In the genomic region with DNA sequence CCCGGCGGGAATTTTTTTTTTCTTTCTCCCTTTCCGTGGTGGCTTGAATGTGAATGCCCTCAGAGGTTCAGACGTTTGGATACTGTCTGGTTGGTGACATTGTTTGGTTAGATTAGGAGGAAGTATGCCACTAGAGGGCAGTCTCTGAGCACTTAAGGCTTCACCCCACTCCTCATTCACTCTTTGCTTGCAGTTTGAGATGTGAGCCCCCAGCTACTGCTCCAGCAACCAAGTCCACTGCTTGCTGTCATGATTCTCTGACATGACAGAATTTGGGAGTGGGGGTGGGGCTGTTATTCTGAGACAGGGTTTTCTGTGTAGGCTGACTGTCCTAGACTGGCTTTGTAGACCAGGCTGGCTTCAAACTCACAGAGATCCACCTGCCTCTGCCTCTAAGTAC, we compare ENCODE assay signal across 8 mouse cellular contexts. TPM values are rescaled to one million over a fixed set of nuclear protein-coding genes. Genes with fewer than 3 reads are reported as not detected.
DNase-seq lines count a peak whose midpoint lies in the region; ATAC-seq and TF ChIP-seq lines count a peak whose summit lies in the region.
"Had no signal": no experiment of that assay in that cellular context is flagged by ENCODE, and none has a peak within 500 bp of the region (broad histone marks: within the 10 kb centered on the region; RNA-seq: fewer than 3 reads in every experiment).

No protein-coding gene starts in this region.

- H3K4me3 ChIP-seq in kidney, embryonic 16.5 days (ENCODE audit: low read length): no peak overlapping the region
- H3K4me3 ChIP-seq in CH12.LX (replicated peaks in 1 of 3; ENCODE audit: low read depth in 2 of 3, low read length in 2 of 3, poor library complexity in 1 of 3): no peak overlapping the region
- H3K4me3 ChIP-seq: heart, embryonic 13.5 days had no signal

- dilution Hi-C loops in CH12.LX (cut with MboI; ENCODE audit: extremely low pct_ligation_motif_present, extremely low pct_unique_long_range_greater_than_20kb, low sequenced_read_pairs): no loop called here

- 6% methylated on average over 4 of the region's 4 CpGs for WGBS in kidney, embryonic 16.5 days

- no peak overlapping the region for H3K9ac ChIP-seq in kidney, embryonic 16.5 days (replicated peaks; ENCODE audit: low read length)
- no peak overlapping the region for H3K9ac ChIP-seq in CH12.LX (ENCODE audit: insufficient read depth, low read depth)
- H3K9ac ChIP-seq: heart, embryonic 13.5 days had no signal

- H3K27me3 ChIP-seq in kidney, embryonic 16.5 days (ENCODE audit: insufficient read depth, low read length): no peaks in the 10 kb centered on the region
- no peaks in the 10 kb centered on the region for H3K27me3 ChIP-seq in CH12.LX (replicated peaks)

- no peaks in the 10 kb centered on the region for H3K9me3 ChIP-seq in kidney, embryonic 16.5 days (ENCODE audit: low read length)
- H3K9me3 ChIP-seq in CH12.LX (replicated peaks; ENCODE audit: low read length): no peaks in the 10 kb centered on the region
- H3K9me3 ChIP-seq: heart, embryonic 13.5 days had no signal

- H3K27ac ChIP-seq in kidney, embryonic 16.5 days (ENCODE audit: low read length): no peak overlapping the region
- H3K27ac ChIP-seq in CH12.LX (ENCODE audit: insufficient read depth, low read depth): no peak overlapping the region
- H3K27ac ChIP-seq: heart, embryonic 13.5 days had no signal

- H3K4me2 ChIP-seq in kidney, embryonic 16.5 days (replicated peaks; ENCODE audit: low read depth, low read length): no peak overlapping the region
- no peak overlapping the region for H3K4me2 ChIP-seq in CH12.LX (ENCODE audit: insufficient read depth, low read depth, poor library complexity, severe bottlenecking)
- H3K4me2 ChIP-seq: heart, embryonic 13.5 days had no signal

- peak; percentile 53 for DNase-seq in kidney, postnatal 14 days
- DNase-seq in CH12.LX (ENCODE audit: extremely low read depth) (peak; percentile 53), NIH3T3 (ENCODE audit: low read depth) (peak; percentile 73)
- peak; percentile 66 for DNase-seq in induced T-regulatory cell, adult 2 months (ENCODE audit: low read depth)
- no peak for DNase-seq in adrenal gland, postnatal 25 days

- no peak for ATAC-seq in kidney, embryonic 16.5 days (ENCODE audit: low FRiP score, low TSS enrichment)
- ATAC-seq in monocyte, adult 5-6 weeks (replicated peaks; ENCODE audit: insufficient number of reproducible peaks, low FRiP score, low TSS enrichment, poor library complexity, severe bottlenecking): peak; percentile 63

- H3K79me2 ChIP-seq in CH12.LX (replicated peaks; ENCODE audit: control insufficient read depth, extremely low read depth, insufficient read depth, poor library complexity, severe bottlenecking): no peaks in the 10 kb centered on the region

- in situ Hi-C loops in CH12.LX (cut with MboI; ENCODE audit: low pct_ligation_motif_present, low pct_unique_long_range_greater_than_20kb, low sequenced_read_pairs): loop anchor here (10.0 kb wide), 1 partner anchor 201 kb away; a partner anchor contains a TSS

- no peaks in the 10 kb centered on the region for H3K4me1 ChIP-seq in kidney, embryonic 16.5 days (ENCODE audit: insufficient read depth, low read length)
- no peaks in the 10 kb centered on the region for H3K4me1 ChIP-seq in CH12.LX (ENCODE audit: control insufficient read depth in 1 of 2, insufficient read depth in 2 of 2)
- H3K4me1 ChIP-seq: heart, embryonic 13.5 days had no signal

- H3K36me3 ChIP-seq in kidney, embryonic 16.5 days (ENCODE audit: insufficient read depth, low read length): peaks cover 4% of the 10 kb centered on the region; the same call in 1 of the 2 replicates
- peaks cover 0 to 20% of the 10 kb centered on the region in 2 experiments for H3K36me3 ChIP-seq in CH12.LX (replicated peaks in 1 of 2; ENCODE audit: control insufficient read depth in 1 of 2, insufficient read depth in 1 of 2, low read length in 1 of 2)

- TF ChIP-seq POLR2A in CH12.LX (IDR thresholded peaks at IDR 0.05; ENCODE audit: low read depth, low read length): no peak

- TF ChIP-seq CTCF in CH12.LX (conservative IDR thresholded peaks at IDR 0.05 in 1 of 2, IDR thresholded peaks at IDR 0.05 in 1 of 2; ENCODE audit: low read depth in 2 of 2, low read length in 2 of 2): peak; percentile 67 to 81

- TF ChIP-seq EP300 in CH12.LX (IDR thresholded peaks at IDR 0.05; ENCODE audit: low read length): no peak

- TF ChIP-seq RAD21 in CH12.LX (IDR thresholded peaks at IDR 0.05; ENCODE audit: low read depth, low read length): peak; percentile 72

TF ChIP-seq in CH12.LX, 34 proteins besides CTCF, POLR2A, EP300 and RAD21:
- TF ChIP-seq TCF12 (IDR thresholded peaks at IDR 0.05; ENCODE audit: low read depth, low read length): no peak
- no peak for TF ChIP-seq BHLHE40 (IDR thresholded peaks at IDR 0.05; ENCODE audit: low read depth, low read length)
- no peak for TF ChIP-seq MAZ (IDR thresholded peaks at IDR 0.05; ENCODE audit: low read depth, low read length)
- TF ChIP-seq POLR2AphosphoS2 (IDR thresholded peaks at IDR 0.05; ENCODE audit: low read depth, low read length): no peak
- TF ChIP-seq E2F4 (IDR thresholded peaks at IDR 0.05; ENCODE audit: insufficient replicate concordance, low read depth, low read length): no peak
- no peak for TF ChIP-seq NRF1 (IDR thresholded peaks at IDR 0.05; ENCODE audit: low read depth, low read length)
- peak; percentile 59 for TF ChIP-seq SMC3 (IDR thresholded peaks at IDR 0.05; ENCODE audit: low read depth, low read length)
TF ChIP-seq in CH12.LX: peak in this region for 1.

RNA-seq across cellular contexts. Expression of a gene that starts 12.9 kb away (rescaled TPM):
- 10.4 and 13.9 TPM in 2 replicates for polyA plus RNA-seq in kidney, embryonic 16.5 days (2015; fragmentation: Nextera tagmentation; extraction: Ambion mirVana)
- 32.8 and 33.9 TPM in 2 replicates for total RNA-seq in CH12.LX (2012; rRNA removed)
- total RNA-seq in CH12.LX (2014; rRNA removed): 22.1 and 23.9 TPM in 2 replicates
- polyA plus RNA-seq in CH12.LX (2012; ENCODE audit: insufficient read length, low read depth): 23.6 and 27.9 TPM in 2 replicates
- total RNA-seq in monocyte, adult 5-6 weeks (2017): 41.3 to 61.2 TPM (median 48.2 TPM) in 3 replicates
- total RNA-seq in adrenal gland, postnatal 25 days (2021): 44.6 and 50.5 TPM in 2 replicates

RNA-seq across cellular contexts. Expression of a gene that starts 17.0 kb away (rescaled TPM):
- polyA plus RNA-seq in kidney, embryonic 16.5 days (2015; fragmentation: Nextera tagmentation; extraction: Ambion mirVana): 58.6 and 61.5 TPM in 2 replicates
- total RNA-seq in CH12.LX (2012; rRNA removed) (4.8 and 6.5 TPM in 2 replicates), CH12.LX (2014; rRNA removed) (0.30 and 0.51 TPM in 2 replicates)
- polyA plus RNA-seq in CH12.LX (2012; ENCODE audit: insufficient read length, low read depth): 1.9 TPM in 2 replicates
- 11.0 to 12.8 TPM (median 12.7 TPM) in 3 replicates for total RNA-seq in monocyte, adult 5-6 weeks (2017)
- total RNA-seq in adrenal gland, postnatal 25 days (2021): 41.0 and 43.3 TPM in 2 replicates

RNA-seq across cellular contexts. Expression of a gene that starts 32.0 kb away (rescaled TPM):
- 0.21 TPM in 1 of 2 replicates, not detected in the other for polyA plus RNA-seq in kidney, embryonic 16.5 days (2015; fragmentation: Nextera tagmentation; extraction: Ambion mirVana)
- total RNA-seq in CH12.LX (2012; rRNA removed): not detected in 2 replicates
- total RNA-seq in CH12.LX (2014; rRNA removed): not detected in 2 replicates
- not detected in 2 replicates for polyA plus RNA-seq in CH12.LX (2012; ENCODE audit: insufficient read length, low read depth)
- total RNA-seq in monocyte, adult 5-6 weeks (2017): not detected in 3 replicates
- not detected in 2 replicates for total RNA-seq in adrenal gland, postnatal 25 days (2021)

RNA-seq across cellular contexts. Expression of a gene that starts 46.9 kb away (rescaled TPM):
- polyA plus RNA-seq in kidney, embryonic 16.5 days (2015; fragmentation: Nextera tagmentation; extraction: Ambion mirVana): 0.41 and 1.00 TPM in 2 replicates
- total RNA-seq in CH12.LX (2012; rRNA removed) (not detected in 2 replicates), CH12.LX (2014; rRNA removed) (not detected in 2 replicates)
- polyA plus RNA-seq in CH12.LX (2012; ENCODE audit: insufficient read length, low read depth): not detected in 2 replicates
- total RNA-seq in monocyte, adult 5-6 weeks (2017): not detected in 3 replicates
- total RNA-seq in adrenal gland, postnatal 25 days (2021): not detected in 2 replicates

RNA-seq across cellular contexts. Expression of a gene that starts 49.1 kb away (rescaled TPM):
- polyA plus RNA-seq in kidney, embryonic 16.5 days (2015; fragmentation: Nextera tagmentation; extraction: Ambion mirVana): 45.4 and 47.1 TPM in 2 replicates
- 17.5 and 21.7 TPM in 2 replicates for total RNA-seq in CH12.LX (2012; rRNA removed)
- total RNA-seq in CH12.LX (2014; rRNA removed): 8.6 and 10.0 TPM in 2 replicates
- polyA plus RNA-seq in CH12.LX (2012; ENCODE audit: insufficient read length, low read depth): 33.0 and 36.8 TPM in 2 replicates
- total RNA-seq in monocyte, adult 5-6 weeks (2017): 12.1 to 32.5 TPM (median 24.6 TPM) in 3 replicates
- 151 and 217 TPM in 2 replicates for total RNA-seq in adrenal gland, postnatal 25 days (2021)
